Mouse (Mus musculus): Measurements from ENCODE around the gene Ccdc34. TPM values are rescaled to one million over a fixed set of nuclear protein-coding genes. Genes with fewer than 3 reads are reported as not detected.
A peak's percentile ranks its signal among the peaks of the same experiment; 100 is the strongest.

Gene Ccdc34
- polyA plus RNA-seq, 2 experiments: 36.1 to 37.3 TPM

GRCm38 (mm10) chr2:109989679-109990473 is 27.7 kb upstream of the Ccdc34 start:
- no peaks in the 10 kb centered on the region for H3K27me3 ChIP-seq (ENCODE audit: control insufficient read depth, insufficient read depth, low read length)
- DNase-seq (ENCODE audit: low spot score) (no peak), ATAC-seq (ENCODE audit: low FRiP score, low read depth) (no peak; the same call in none of the 2 replicates)
- no peak overlapping the region for H3K4me3 ChIP-seq (replicated peaks; ENCODE audit: low read length)
- WGBS: 41% methylated on average over 8 of the region's 8 CpGs
- no peaks in the 10 kb centered on the region for H3K9me3 ChIP-seq (ENCODE audit: control insufficient read depth, low read length)
- H3K27ac ChIP-seq (replicated peaks; ENCODE audit: low read depth, low read length): no peak overlapping the region
- H3K9ac ChIP-seq (ENCODE audit: low read depth, low read length, severe bottlenecking): no peak overlapping the region
- H3K4me1 ChIP-seq (ENCODE audit: control insufficient read depth, insufficient read depth, low read length): peaks cover 49% of the 10 kb centered on the region
- TF ChIP-seq POLR2A (IDR thresholded peaks at IDR 0.05; ENCODE audit: borderline replicate concordance, extremely low read depth, insufficient read depth, insufficient read length): no peak
- H3K36me3 ChIP-seq (ENCODE audit: control insufficient read depth, insufficient read depth, low read length): 0 out of 2 replicates have a peak, but pooled peaks cover 6% of the 10 kb centered on the region
- no peak overlapping the region for H3K4me2 ChIP-seq (replicated peaks; ENCODE audit: low read depth, low read length, severe bottlenecking)

- ATAC-seq (ENCODE audit: low FRiP score, low read depth): no peak
- TF ChIP-seq POLR2A (IDR thresholded peaks at IDR 0.05; ENCODE audit: borderline replicate concordance, extremely low read depth, insufficient read depth, insufficient read length): no peak
- no peak overlapping the region for H3K4me3 ChIP-seq (replicated peaks; ENCODE audit: low read length)
- no peaks in the 10 kb centered on the region for H3K27me3 ChIP-seq (ENCODE audit: control insufficient read depth, insufficient read depth, low read length)
- WGBS: 76% methylated on average over 1 of the region's 1 CpGs
- no peak overlapping the region for H3K9ac ChIP-seq (ENCODE audit: low read depth, low read length, severe bottlenecking)
- H3K27ac ChIP-seq (replicated peaks; ENCODE audit: low read depth, low read length): no peak overlapping the region
- no peak overlapping the region for H3K4me2 ChIP-seq (replicated peaks; ENCODE audit: low read depth, low read length, severe bottlenecking)
- H3K36me3 ChIP-seq (ENCODE audit: control insufficient read depth, insufficient read depth, low read length): 0 out of 2 replicates have a peak, but pooled peaks cover 4% of the 10 kb centered on the region
- DNase-seq (ENCODE audit: low spot score): peak; percentile 31
- peaks cover 44% of the 10 kb centered on the region for H3K4me1 ChIP-seq (ENCODE audit: control insufficient read depth, insufficient read depth, low read length)
- no peaks in the 10 kb centered on the region for H3K9me3 ChIP-seq (ENCODE audit: control insufficient read depth, low read length)
Measured at GRCm38 (mm10) chr2:109991754-109992153, 25.9 kb upstream of the Ccdc34 start.

- ATAC-seq (ENCODE audit: low FRiP score, low read depth): no peak
- no peak overlapping the region for H3K4me2 ChIP-seq (replicated peaks; ENCODE audit: low read depth, low read length, severe bottlenecking)
- H3K9me3 ChIP-seq (ENCODE audit: control insufficient read depth, low read length): no peaks in the 10 kb centered on the region
- TF ChIP-seq POLR2A (IDR thresholded peaks at IDR 0.05; ENCODE audit: borderline replicate concordance, extremely low read depth, insufficient read depth, insufficient read length): no peak
- H3K27me3 ChIP-seq (ENCODE audit: control insufficient read depth, insufficient read depth, low read length): no peaks in the 10 kb centered on the region
- no peak overlapping the region for H3K27ac ChIP-seq (replicated peaks; ENCODE audit: low read depth, low read length)
- no peak overlapping the region for H3K9ac ChIP-seq (ENCODE audit: low read depth, low read length, severe bottlenecking)
- DNase-seq (ENCODE audit: low spot score): no peak
- H3K4me1 ChIP-seq (ENCODE audit: control insufficient read depth, insufficient read depth, low read length): peaks cover 37% of the 10 kb centered on the region
- 39% methylated on average over 11 of the region's 11 CpGs for WGBS
- no peak overlapping the region for H3K4me3 ChIP-seq (replicated peaks; ENCODE audit: low read length)
- H3K36me3 ChIP-seq (ENCODE audit: control insufficient read depth, insufficient read depth, low read length): 0 out of 2 replicates have a peak, but pooled peaks cover 4% of the 10 kb centered on the region
Measured at GRCm38 (mm10) chr2:109992448-109993073, 25.1 kb upstream of the Ccdc34 start.

- H3K4me2 ChIP-seq (replicated peaks; ENCODE audit: low read depth, low read length, severe bottlenecking): no peak overlapping the region
- ATAC-seq (ENCODE audit: low FRiP score, low read depth): no peak
Measured at GRCm38 (mm10) chr2:109993404-109993803, 24.2 kb upstream of the Ccdc34 start.

GRCm38 (mm10) chr2:109995061-109995460 is 22.6 kb upstream of the Ccdc34 start:
- no peak for DNase-seq (ENCODE audit: low spot score)
- Histone ChIP-seq H3K36me3 (ENCODE audit: control insufficient read depth, insufficient read depth, low read length) (peaks cover 11% of the 10 kb centered on the region; the same call in 1 of the 2 replicates), H3K9me3 (ENCODE audit: control insufficient read depth, low read length) (no peaks in the 10 kb centered on the region), H3K27me3 (ENCODE audit: control insufficient read depth, insufficient read depth, low read length) (no peaks in the 10 kb centered on the region), H3K4me3 (replicated peaks; ENCODE audit: low read length) (no peak overlapping the region), H3K9ac (ENCODE audit: low read depth, low read length, severe bottlenecking) (no peak overlapping the region), H3K27ac (replicated peaks; ENCODE audit: low read depth, low read length) (no peak overlapping the region), H3K4me1 (ENCODE audit: control insufficient read depth, insufficient read depth, low read length) (peaks cover 17% of the 10 kb centered on the region), H3K4me2 (replicated peaks; ENCODE audit: low read depth, low read length, severe bottlenecking) (no peak overlapping the region)
- TF ChIP-seq POLR2A (IDR thresholded peaks at IDR 0.05; ENCODE audit: borderline replicate concordance, extremely low read depth, insufficient read depth, insufficient read length): no peak
- ATAC-seq (ENCODE audit: low FRiP score, low read depth): no peak
- 79% methylated on average over 2 of the region's 2 CpGs for WGBS

More at GRCm38 (mm10) chr2:109993404-109993803, 24.2 kb upstream of the Ccdc34 start:
- no peaks in the 10 kb centered on the region for H3K9me3 ChIP-seq (ENCODE audit: control insufficient read depth, low read length)
- H3K27ac ChIP-seq (replicated peaks; ENCODE audit: low read depth, low read length): no peak overlapping the region
- H3K36me3 ChIP-seq (ENCODE audit: control insufficient read depth, insufficient read depth, low read length): 0 out of 2 replicates have a peak, but pooled peaks cover 4% of the 10 kb centered on the region
- TF ChIP-seq POLR2A (IDR thresholded peaks at IDR 0.05; ENCODE audit: borderline replicate concordance, extremely low read depth, insufficient read depth, insufficient read length): no peak
- peaks cover 28% of the 10 kb centered on the region for H3K4me1 ChIP-seq (ENCODE audit: control insufficient read depth, insufficient read depth, low read length)
- no peak for DNase-seq (ENCODE audit: low spot score)
- H3K9ac ChIP-seq (ENCODE audit: low read depth, low read length, severe bottlenecking): no peak overlapping the region
- no peaks in the 10 kb centered on the region for H3K27me3 ChIP-seq (ENCODE audit: control insufficient read depth, insufficient read depth, low read length)
- no peak overlapping the region for H3K4me3 ChIP-seq (replicated peaks; ENCODE audit: low read length)
